Mouse (Mus musculus) thymus, postnatal 0 days (tissue): ENCODE data around the gene Slc38a5. TPM values are rescaled to one million over a fixed set of nuclear protein-coding genes. Genes with fewer than 3 reads are reported as not detected.
A peak's percentile ranks its signal among the peaks of the same experiment; 100 is the strongest.

Experiments used
- DNase-seq: peaks from one replicate; pipeline ENCODE4 v3.0.0-alpha.2; 2015; ENCODE audit warnings: low spot score
- polyA plus RNA-seq: library from polyadenylated mRNA; unstranded; fragments of >200 nt; fragmentation: Nextera tagmentation; extraction: Ambion mirVana; gene quantifications from 2 replicates; pipeline ENCODE4 v1.2.1, GENCODE M21; 2015

Gene Slc38a5
- polyA plus RNA-seq, 1 experiment from 2014 or later = 0.16 TPM

GRCm38 (mm10) chrX:8309302-8309701 lies 38.4 kb downstream of the Slc38a5 start:
- DNase-seq = no peak

GRCm38 (mm10) chrX:8314905-8315304 lies 44.0 kb downstream of the Slc38a5 start:
- DNase-seq = peak; percentile 64

- no peak for DNase-seq
Observed at GRCm38 (mm10) chrX:8327124-8327523, 56.2 kb downstream of the Slc38a5 start, which contains the start of gene Ssxb10. TSS of gene Ssxb10 (plus strand) at chrX:8327424.

Other genes starting within 250 kb of the Slc38a5 start
- 60.7 and 62.4 TPM in 2 replicates for gene Suv39h1, start 196.4 kb upstream of the Slc38a5 start, polyA plus RNA-seq
- 13.7 and 18.2 TPM in 2 replicates for gene Was, start 180.6 kb upstream of the Slc38a5 start, polyA plus RNA-seq
- 10.9 and 13.3 TPM in 2 replicates for gene Wdr13, start 138.2 kb upstream of the Slc38a5 start, polyA plus RNA-seq
- 1,171 and 1,412 TPM in 2 replicates for gene Rbm3, start 125.3 kb upstream of the Slc38a5 start, polyA plus RNA-seq
- 10.7 and 12.0 TPM in 2 replicates for gene Tbc1d25, start 95.0 kb upstream of the Slc38a5 start, polyA plus RNA-seq
- gene Ebp, start 77.6 kb upstream of the Slc38a5 start, polyA plus RNA-seq = 53.4 and 59.1 TPM in 2 replicates
- gene Porcn, start 64.6 kb upstream of the Slc38a5 start, polyA plus RNA-seq = 0.60 and 0.64 TPM in 2 replicates
- gene Ftsj1, start 18.7 kb upstream of the Slc38a5 start, polyA plus RNA-seq = 30.2 and 35.9 TPM in 2 replicates
- not detected in 2 replicates for gene Ssxb10, start 56.3 kb downstream of the Slc38a5 start, polyA plus RNA-seq
- gene Ssxb9, start 95.8 kb downstream of the Slc38a5 start, polyA plus RNA-seq = not detected in 2 replicates
- not detected in 2 replicates for gene Ssxb1, start 142.2 kb downstream of the Slc38a5 start, polyA plus RNA-seq
- not detected in 2 replicates for gene Ssxb2, start 190.6 kb downstream of the Slc38a5 start, polyA plus RNA-seq